Mouse (Mus musculus): ENCODE measurements at regions not wholly inside any gene's neighbourhood (a gene's known extent, or its start where the extent isn't known, plus 50 kb on each side); places are given as distances from the start of the nearest gene placed in this dataset.

DNA sequence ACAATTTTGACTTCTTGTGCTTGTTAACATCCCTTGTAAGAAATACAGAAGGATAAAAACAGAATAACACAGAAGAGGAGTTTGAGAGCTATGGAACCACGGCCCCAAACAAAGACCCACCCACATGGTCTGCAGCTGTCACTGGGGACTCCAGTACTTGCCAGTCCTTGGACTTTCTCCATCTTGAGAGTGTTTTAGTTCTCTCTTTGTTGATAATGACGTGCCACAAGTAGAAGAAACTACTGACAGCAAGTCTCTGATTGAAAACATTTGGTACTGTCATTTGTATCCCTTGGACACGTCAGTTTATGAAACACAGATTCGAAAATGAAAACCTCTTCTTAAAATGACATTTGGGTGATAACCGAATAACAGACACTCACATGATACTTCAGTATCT, 68.3 kb upstream of the Frg1 start:
- DNase-seq (ENCODE audit: low spot score) = no peak

- DNase-seq (ENCODE audit: low spot score) = no peak
Measured at GRCm38 (mm10) chr8:41483297-41483696, 66.4 kb upstream of the Frg1 start.

- DNase-seq (ENCODE audit: low spot score) = no peak
Measured at GRCm38 (mm10) chr8:41472992-41473699, 56.3 kb upstream of the Frg1 start.

DNA sequence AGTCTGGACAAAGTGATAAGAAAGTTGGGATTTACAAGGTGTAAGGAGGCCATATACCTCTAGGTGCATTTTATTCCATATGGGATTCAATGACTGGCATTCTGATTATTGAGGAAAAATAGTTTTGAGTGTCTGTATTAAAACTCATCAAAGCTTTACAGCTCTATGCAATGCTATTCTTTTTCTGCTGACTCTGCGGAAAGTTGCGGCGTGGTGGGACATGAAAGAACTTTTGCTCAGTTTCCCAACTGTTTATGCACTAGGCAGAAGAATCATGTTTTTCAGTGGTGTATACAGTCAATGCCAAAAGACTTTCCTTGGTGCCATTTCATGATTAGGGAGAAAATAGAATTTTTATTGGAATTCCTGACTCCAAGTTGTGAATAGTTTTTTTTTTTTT, 55.4 kb upstream of the Frg1 start:
- DNase-seq (ENCODE audit: low spot score) = no peak
